Mouse (Mus musculus) urinary bladder, postnatal 14 days (tissue): ENCODE measurements around the gene Dnaja4.
A peak's percentile ranks its signal among the peaks of the same experiment; 100 is the strongest.
"Not testable (repeated sequence)": the region's sequence is repeated elsewhere in the genome, so short reads cannot be mapped to it uniquely, and the experiment has no call there.

Experiments used
- DNase-seq: peaks from one replicate; pipeline ENCODE4 v3.0.0; 2021; ENCODE audit warnings: low spot score

Dnaja4 gene

DNA sequence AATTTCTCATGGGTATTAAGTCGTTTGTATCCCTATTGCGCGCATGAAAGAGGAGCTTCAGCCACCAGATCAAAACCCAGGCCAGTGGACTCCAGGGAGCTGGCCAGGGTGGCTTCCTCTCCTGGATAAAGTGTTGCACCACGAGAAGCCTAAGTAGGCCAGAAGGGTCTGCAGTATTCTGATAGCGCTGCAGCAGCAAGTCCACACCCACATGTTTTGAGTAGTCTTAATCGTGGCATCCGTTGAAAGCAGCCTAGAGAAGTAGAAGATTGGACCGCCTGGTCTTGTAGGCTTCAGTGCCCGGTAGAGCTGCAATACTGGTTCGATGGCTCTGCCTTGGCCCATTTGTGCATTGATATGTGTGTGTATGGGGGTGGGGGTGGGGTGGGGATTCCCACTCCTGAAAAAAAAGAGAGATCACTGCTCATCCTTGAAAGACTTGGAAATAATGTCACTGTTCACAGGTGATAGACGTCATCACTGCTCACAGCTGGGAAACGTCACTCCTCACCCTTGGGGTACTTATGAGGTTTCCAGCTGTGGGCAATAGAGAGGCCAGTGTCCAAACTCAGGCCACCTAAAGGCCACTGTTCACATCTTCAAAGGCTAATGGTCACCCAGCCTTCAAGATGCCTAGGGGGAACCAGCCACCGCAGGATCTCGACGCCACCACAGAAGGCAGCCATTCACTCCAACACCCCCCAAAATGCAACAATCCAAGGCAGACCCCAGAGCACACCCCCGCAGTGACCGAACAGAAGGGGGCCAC lies at the start of gene Dnaja4:
Gene Dnaja4, plus strand, starts transcription at position 556 of the 769 bp plus-strand sequence.
- no peak for DNase-seq

DNA sequence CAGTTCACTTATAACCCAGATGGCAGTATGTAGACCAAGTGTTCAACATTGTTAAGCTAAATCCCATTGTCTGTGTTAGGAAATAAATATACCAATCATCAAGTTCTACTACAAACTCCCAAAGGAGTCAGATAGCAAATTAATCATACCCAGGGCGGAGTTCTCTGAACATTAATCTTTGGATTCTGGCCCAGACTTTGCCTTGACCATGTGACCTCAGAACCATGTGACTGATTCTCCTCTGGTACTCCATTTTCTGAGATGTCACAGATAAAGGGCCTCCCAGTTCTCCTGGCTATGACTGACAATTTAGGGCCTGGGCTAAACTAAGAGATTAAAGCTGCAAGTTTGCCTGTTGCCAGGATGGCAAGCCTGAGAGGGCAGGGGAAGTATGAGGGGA lies 49.3 kb upstream of the Dnaja4 start:
- peak; percentile 37 for DNase-seq

DNA sequence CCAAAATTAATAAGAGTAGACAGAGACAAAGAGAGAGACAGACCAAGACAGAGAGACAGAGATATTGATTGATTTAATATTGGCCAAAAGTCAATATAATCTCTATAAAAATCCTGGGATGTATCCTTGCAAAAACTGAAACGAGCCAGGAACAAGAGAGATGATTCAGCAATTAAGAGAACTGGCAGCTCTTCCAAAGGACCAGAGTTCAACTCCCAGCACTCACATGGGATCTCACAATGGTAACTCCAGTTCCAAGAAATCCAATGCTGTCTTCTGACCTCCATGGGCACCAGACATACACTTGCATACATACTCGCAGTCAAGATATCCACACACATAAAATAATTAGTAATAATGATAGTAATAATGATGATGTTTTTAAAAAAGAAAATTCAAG lies 45.9 kb upstream of the Dnaja4 start:
- no peak for DNase-seq

DNA sequence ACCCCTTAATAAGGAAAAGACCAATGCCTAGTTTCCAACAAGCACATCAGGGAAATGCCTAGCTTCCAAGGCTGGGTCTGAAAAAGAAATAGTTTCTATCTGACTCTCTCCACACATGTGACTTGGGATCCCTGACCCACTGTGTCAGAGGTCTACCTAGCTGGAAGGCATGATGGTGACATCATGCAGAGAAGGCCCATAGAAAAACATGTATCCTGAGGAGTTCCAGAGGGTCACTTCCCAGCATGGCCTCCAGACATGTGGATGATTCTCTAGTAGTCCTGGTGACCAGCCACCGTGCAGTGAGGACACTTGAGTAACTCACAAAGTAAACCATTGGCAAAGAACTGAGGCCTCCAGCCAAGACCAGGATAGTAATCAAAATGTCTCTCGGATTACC lies 42.8 kb upstream of the Dnaja4 start:
- DNase-seq, result no peak

DNA sequence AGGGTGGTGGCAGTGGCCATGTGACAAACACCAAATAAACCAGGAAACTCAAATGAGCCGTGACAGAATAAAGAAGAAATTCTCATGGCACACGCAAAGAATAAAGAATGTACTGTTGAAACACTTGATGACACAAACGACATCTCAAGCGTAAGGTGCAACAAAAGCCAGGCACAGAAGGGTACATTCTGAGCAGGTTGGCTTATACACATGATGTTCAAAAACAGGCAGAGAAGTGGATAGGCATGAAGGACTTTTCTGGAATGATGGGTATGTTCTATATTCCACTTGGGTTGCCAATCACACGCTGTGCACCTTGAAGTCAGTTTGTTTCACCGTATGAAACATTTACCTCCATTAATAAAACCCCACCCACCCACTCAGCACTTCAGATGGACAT lies 42.3 kb upstream of the Dnaja4 start:
- DNase-seq, result no peak

DNA sequence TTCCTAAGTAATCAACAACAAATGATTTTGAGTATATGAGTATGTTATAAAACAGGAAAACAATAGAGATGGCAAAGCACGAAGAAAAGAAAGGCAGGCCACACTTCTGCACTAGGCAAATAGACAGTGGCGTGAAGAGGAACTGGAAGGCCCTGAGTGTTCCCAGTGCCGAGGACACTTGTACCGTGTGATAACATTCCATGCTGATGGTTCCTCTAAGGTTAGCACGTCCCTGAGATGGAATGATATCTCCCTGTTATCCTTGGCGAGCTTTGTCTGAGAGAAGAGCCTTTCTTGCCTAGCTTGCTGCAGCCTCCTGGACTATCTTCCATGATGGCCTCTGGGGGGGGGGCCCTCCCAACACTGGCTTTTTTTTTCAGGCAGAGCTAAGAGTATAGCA lies 39.9 kb upstream of the Dnaja4 start:
- no peak for DNase-seq

DNA sequence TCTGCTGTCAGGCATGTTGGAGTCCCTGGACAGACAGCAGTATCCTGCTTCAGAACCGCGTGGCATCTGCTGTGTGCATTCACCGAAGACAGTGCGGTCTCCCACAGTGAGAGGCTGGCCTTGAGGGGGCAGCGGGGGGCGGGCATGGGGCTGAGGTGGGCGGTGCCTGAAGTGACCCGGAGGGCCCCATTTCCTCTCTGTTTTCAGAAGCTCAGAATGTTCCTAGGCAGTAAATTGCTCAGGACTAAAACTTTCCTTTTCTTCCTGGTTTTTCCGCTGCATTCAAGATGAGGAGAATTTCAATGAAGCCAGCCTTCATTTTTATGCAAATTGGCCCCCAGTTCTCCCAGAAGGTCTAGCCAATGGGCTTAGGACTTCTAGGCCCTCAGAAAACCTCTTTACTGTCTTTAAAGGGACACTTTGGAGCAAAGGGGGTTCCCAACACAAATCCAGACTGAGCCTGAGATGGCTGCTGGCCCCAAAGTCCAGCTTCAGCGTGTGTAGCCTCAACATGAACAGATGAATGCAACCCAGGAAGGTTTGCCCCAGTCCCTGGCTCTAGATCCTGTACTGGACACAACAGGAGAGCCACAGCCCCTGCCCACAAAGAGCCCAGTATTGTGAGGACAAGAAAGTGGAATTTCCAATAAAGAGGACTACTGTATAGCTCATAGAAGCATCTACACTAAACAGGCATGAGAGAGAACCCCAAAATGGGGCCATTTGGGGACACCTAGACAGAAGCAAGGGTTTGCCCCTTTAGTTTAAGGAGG lies 36.9 kb upstream of the Dnaja4 start, which contains the start of gene Acsbg1:
Gene Acsbg1, minus strand, starts transcription at position 266 of the 773 bp plus-strand sequence.
- no peak for DNase-seq

DNA sequence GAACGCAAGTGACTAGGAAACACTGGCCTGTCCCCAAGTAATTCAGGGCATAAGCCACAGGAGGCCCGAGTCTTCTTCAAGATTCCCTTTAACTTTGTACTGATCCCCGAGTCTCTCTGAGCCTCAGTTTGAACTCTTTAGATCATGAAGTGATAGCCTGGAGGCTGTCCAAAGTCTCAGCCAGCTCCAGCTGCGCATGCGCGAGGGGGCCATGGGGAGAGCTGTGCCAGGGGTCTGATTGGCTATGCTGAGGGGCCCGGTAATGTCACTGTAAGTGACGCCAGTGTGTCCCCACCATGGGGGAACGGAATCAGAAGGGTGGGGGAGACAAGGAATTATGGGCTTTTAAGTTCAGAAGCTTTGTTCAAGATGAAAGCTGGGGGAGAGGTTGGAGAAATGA lies 34.3 kb upstream of the Dnaja4 start:
- DNase-seq, result no peak

DNA sequence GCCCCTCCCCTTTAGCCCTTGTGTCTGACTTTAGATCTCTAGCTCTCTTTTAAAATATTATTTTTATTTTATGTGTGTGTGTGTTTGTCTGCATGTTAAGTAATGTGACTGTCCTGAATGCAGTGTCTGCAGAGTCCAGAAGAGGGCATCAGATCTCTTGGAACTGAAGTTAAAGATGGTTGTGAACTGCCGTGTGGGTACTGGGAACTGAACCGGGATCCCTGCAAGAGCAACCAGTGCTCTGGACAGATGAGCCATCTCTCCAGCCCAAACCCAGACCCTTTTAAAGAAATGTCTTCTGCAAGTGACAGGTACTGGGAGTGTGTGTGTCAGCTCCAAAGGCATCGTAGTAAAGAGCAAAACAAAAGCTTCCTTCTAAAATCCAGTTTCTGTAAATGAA lies 32.6 kb upstream of the Dnaja4 start:
- DNase-seq, result no peak

DNA sequence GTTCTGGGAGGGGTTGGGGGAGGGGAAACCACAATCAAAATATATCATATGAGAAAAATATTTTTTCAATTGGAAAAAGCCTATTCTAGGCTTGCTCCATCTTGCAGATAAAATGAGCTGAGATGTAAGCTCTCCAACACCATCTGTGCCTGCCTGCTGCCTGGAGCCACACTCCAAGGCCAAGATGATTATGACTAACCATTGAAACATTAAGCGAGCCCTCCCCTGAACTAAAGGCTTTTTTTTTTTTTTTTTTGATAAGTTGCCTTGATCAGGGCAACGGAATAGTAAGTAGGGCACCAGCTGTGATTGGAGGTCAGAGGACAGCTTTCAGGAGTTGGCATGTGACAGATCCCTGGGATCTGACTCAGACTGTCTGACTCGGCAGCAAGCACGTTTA lies 30.2 kb upstream of the Dnaja4 start:
- no peak for DNase-seq

DNA sequence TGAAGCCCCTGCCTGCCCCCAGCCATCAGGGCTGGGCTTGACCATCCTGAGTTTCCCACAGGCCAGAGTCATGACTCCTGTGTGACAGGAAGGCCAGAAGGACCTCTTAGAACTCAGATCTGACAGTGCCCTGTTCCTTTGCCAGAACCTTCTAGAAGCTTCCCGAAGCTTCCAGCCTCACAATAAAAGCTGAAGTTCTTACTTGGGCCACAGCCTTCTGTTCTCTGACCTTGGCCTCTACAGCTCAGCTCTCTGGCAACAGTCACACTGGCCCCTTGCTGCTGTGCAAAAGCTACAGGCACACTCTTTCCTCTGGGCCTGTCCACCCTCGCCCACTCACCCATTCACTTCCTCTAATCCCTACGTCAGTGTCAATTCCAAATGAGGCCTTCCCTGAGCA lies 26.7 kb upstream of the Dnaja4 start:
- DNase-seq, result no peak

DNA sequence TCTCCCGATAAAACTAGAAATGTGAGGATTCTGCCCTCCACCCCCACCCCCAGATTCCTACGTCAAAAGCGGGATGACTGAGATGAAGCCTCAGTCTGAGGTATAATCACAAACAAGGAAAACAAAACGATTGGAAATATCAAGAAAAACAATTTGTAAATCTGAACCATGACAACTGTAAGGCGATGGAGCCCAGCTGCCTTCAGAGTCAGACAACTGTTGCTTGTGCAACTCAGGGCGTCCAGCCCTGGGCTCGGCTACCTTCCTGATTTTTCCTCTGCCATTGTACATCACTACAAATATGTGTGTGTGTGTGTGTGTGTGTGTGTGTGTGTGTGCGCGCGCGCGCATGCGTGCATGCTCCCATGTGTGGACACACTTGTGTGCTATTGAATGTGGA lies 24.8 kb upstream of the Dnaja4 start:
- no peak for DNase-seq

DNA sequence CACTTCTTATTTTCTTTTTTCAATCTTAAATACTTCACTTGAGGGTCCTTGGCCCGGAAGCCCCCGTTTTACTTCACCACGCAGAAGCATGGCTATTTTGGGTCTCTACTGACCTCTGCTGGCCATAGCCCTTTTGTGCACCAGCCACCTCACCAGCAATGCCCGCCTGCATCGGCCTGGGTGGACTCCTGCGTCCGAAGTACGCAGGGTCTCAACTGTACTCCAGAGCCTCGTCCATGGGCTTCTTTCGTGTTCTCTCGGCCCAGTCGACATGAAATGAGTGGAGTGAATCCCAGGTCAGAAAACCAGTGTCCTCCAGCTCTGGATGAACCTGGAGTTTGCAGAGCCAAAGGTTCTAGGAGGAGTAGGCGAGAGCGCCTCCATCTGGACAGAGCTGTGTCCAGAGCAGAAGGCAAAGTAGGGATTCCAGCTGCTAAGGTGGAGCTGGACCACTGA lies 22.1 kb upstream of the Dnaja4 start:
- DNase-seq, result peak; percentile 74

DNA sequence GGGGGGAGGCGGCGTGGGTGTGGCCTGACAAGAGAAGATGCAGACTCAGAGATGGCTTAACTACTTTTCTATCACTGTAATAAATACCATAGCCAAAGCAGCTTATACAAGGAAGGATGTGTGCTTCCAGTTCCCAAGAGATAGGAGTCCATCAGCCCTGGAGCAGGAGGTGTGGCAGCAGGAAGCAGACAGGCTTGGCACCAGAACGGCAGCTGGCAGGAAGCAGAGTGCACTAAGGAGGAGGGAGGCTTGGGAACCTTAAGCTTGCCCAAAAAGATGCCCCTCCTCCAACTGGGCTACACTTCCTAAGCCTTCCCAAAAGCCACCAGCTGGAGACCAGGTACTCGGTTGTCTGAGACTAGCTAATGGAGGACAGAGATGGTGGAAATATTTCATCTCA lies 15.8 kb upstream of the Dnaja4 start:
- no peak for DNase-seq

DNA sequence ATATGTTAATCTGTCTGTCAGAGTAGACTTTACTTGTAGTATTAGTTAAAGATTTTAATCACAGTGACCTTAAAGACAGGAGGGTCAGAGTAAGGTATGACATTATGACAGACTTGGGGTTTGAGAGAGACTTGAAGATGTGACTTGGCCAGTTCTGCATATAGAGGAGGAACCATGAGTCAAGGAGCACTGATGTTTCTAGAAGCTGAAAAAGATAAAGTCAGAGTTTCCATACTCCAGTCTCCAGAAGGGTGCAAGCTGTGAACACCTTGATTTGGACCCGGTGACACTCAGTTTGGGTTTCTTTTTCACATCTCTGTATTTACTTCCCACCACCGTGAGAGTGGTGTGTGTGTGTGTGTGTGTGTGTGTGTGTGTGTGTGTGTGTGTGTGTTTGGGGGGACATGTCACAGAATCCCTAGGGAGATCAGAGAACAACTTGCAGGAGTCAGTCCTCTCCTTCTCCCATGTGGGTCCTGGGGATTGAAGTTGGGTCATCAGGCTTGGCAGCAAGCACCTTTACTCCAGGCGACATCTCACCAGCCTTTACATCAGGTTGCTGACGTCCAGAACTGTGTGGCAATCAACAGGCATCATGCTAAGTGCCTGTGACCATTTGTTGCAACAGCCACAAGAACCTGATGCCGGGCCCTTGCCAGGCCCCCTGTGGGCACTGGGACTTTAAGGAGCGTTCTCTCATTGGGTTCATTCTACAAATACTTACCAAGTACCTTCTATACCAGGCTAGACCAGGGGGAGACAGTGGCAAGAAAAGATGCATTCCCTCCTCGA lies 14.7 kb upstream of the Dnaja4 start:
- no peak for DNase-seq

DNA sequence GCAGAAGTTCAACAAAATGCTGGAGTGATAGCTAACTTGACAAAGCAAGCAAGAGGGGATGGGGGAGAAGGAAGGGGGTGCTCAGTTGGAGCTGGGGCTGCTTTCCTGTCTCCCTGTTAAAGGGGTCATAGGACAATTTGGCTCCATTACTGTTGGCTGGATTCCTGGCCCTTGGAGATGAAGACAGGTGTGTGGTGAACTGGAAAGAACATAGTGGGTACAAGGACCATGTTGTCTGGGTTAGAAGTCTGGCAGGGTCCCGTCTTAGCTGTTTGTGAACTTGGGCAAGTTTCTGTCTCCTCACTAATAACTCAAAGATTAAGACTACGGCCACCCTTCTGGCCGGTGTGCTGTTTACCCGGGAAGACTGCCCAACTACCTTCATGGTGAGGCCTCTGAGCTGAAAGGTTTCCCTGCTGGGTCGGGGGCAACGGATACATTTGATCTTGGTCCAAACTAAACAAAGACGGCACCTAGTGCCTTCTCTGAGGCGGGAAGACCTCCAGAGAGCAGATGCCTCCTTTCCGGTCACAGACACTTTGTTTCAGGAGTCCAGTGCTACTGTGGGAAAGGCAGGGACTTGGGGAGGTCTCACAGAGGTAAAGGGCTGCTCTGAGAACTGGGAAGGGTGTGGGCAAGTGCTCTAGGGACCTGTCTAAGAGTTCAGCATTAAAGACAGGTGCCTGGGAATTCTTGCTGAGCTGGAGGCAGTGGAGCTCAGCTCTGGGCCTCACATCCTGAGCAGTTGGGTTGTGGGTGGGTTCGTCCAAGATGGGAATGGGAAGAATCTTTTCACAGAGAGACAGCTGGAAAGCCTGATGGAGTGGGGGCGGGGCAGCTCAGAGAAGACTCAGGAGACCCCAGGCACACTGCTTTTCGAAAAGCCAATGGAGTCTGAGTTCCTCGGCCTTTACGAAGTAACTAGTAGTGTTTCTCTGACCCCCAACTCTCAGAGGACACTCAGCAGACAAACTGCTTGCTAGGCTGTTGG lies 11.1 kb upstream of the Dnaja4 start:
- no peak for DNase-seq

DNA sequence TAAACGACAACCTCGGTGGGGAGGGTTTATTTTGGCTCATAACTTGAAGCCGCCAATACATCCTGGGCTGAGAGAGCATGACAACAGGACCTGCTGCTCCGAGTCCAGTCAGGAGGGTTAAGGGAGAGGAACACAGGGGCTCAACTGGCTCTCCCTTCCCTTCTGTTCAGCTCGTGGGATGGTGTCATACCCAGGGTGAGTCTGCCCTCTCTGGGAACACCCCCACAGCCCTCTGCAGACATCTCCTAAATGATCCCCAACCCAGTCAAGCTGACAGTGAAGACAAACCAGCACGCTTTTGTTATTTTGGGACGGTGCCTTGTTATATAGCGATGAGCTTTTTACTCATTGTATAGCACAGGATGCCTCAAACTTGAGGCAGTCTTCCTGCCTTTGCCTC lies 9.2 kb upstream of the Dnaja4 start:
- no peak for DNase-seq

DNA sequence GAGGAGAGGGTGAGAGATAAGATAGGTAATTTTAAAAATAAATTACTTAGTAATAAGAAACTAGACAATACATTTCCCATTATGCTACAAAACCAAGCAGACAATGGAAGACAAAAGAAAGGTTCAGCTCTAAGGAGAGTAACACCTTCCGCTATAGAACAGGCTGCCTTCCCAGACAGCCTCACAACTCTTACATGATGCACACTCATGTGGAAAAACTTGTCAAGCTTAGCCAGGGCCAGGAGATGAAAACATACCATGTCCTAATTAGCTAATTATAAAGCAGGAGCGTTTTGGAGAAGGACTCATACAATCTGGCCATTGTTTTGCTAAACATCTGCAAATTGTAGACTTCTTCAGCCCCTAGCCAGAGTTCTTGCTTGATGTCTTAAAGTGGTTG lies 8.0 kb upstream of the Dnaja4 start:
- not testable (repeated sequence) for DNase-seq

DNA sequence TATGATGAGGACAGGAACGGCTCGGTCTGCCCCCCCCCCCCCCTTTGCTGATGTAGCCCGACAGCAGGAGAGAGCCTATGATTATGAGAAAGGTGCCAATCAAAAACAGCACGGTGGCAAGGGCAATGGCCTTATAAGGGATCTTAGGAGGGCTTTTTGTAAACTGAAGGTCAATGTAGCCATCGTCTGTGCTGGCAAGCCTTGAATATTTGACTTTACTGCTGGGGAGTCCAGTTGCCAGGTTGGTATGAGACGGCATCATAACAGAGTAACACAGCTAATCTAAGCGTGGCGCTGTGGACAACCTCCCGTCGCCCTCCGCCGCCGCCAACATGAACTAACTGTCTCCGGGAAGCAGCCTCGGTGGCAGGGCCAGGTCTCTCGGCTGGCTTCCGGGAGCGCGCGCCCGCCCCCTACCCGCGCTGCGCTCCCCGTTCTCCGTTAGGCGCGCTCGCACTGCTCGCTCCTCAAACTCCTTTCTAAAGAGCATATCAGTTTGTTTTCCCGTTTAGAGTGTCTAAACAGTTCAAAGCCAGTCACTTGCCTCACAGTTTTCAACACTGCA lies 7.3 kb upstream of the Dnaja4 start:
- DNase-seq, result not testable (repeated sequence)

DNA sequence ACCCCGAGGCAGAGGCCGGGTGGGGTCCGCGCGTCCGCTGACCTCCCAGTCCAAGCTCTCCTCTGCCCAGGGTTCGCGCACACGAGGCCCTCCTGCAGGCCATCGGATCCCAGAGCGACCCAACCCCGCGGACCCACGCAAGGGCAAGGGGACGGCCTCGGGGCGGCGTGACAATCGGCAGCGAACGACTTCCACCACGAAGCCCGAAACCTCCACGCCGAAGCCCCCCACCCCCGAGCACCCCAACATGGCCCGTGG lies 343 bp downstream of the Dnaja4 start:
- DNase-seq, result no peak
